Mouse (Mus musculus) hindbrain, embryonic 11.5 days (tissue): ENCODE results near the gene Uqcc3. TPM values are rescaled to one million over a fixed set of nuclear protein-coding genes. Genes with fewer than 3 reads are reported as not detected.

Experiments
- ATAC-seq: fragments of 200-750 bp; cut with Nextera tagmentation; 2 replicates; pipeline ENCODE4 v1.8.0; 2017; ENCODE audit warnings: mild to moderate bottlenecking, moderate TSS enrichment, moderate library complexity; ENCODE audit not compliant: low FRiP score
- DNase-seq: peaks from one replicate; pipeline ENCODE4 v3.0.0-alpha.2; 2015; ENCODE audit warnings: low spot score
- H3K27ac ChIP-seq: fragments of 300-500 bp; sonication (generic); 2 replicates; pipeline ENCODE4 v1.5.1; 2014; ENCODE audit warnings: mild to moderate bottlenecking, low read depth, low read length
- H3K27me3 ChIP-seq: fragments of 300-500 bp; sonication (generic); 2 replicates; pipeline ENCODE4 v1.6.1; 2014; ENCODE audit warnings: mild to moderate bottlenecking, low read length, moderate library complexity, mixed read lengths; ENCODE audit not compliant: control insufficient read depth, insufficient read depth
- H3K36me3 ChIP-seq: fragments of 300-500 bp; sonication (generic); 2 replicates; pipeline ENCODE4 v1.6.1; 2014; ENCODE audit warnings: mild to moderate bottlenecking, low read length, moderate library complexity, mixed read lengths; ENCODE audit not compliant: control insufficient read depth, insufficient read depth
- H3K4me1 ChIP-seq: fragments of 300-500 bp; sonication (generic); replicated peaks from 2 replicates; pipeline ENCODE4 v1.6.1; 2014; ENCODE audit warnings: low read length, mixed read lengths; ENCODE audit not compliant: control insufficient read depth, insufficient read depth
- H3K4me2 ChIP-seq: fragments of 300-500 bp; sonication (generic); replicated peaks from 2 replicates; pipeline ENCODE4 v1.6.1; 2014; ENCODE audit warnings: mild to moderate bottlenecking, low read depth, low read length
- H3K4me3 ChIP-seq: fragments of 300-500 bp; sonication (generic); 2 replicates; pipeline ENCODE4 v1.5.1; 2014; ENCODE audit warnings: low read depth, low read length
- H3K9ac ChIP-seq: fragments of 300-500 bp; sonication (generic); 2 replicates; pipeline ENCODE4 v1.6.1; 2014; ENCODE audit warnings: low read depth, low read length
- H3K9me3 ChIP-seq: fragments of 300-500 bp; sonication (generic); 2 replicates; pipeline ENCODE4 v1.6.1; 2016; ENCODE audit warnings: low read length; ENCODE audit not compliant: control insufficient read depth
- WGBS: fragments of 180-500 bp; shearing (Covaris S2); extraction: QIAGEN DNeasy Blood & Tissue Kit; methylation state at CpG from one replicate; pipeline ENCODE4 v1.1.7; 2014; 5-methylcytosine and 5-hydroxymethylcytosine counted together
- polyA plus RNA-seq: library from polyadenylated mRNA; unstranded; fragments of >200 nt; fragmentation: Nextera tagmentation; extraction: Ambion mirVana; gene quantifications from 2 replicates; pipeline ENCODE4 v1.2.1, GENCODE M21; 2014

Gene Uqcc3
- polyA plus RNA-seq, 1 experiment from 2014 or later: 56.1 TPM

GRCm38 (mm10) chr19:8844371-8845129, 36.2 kb downstream of the Uqcc3 start:
- DNase-seq: peak; percentile 86
- Histone ChIP-seq H3K27me3 (no peaks in the 10 kb centered on the region), H3K4me1 (peaks cover 6% of the 10 kb centered on the region; the same call in 1 of the 2 replicates), H3K9me3 (no peaks in the 10 kb centered on the region), H3K4me2 (no peak overlapping the region), H3K9ac (no peak overlapping the region), H3K36me3 (0 out of 2 replicates have a peak, but pooled peaks cover 9% of the 10 kb centered on the region), H3K27ac (no peak overlapping the region), H3K4me3 (no peak overlapping the region)
- 73% methylated on average over 5 of the region's 5 CpGs for WGBS
- ATAC-seq: no peak

GRCm38 (mm10) chr19:8842961-8843360, 37.8 kb downstream of the Uqcc3 start:
- WGBS: 91% methylated on average over 6 of the region's 6 CpGs
- Histone ChIP-seq H3K27me3 (no peaks in the 10 kb centered on the region), H3K27ac (no peak overlapping the region), H3K4me3 (no peak overlapping the region), H3K9ac (no peak overlapping the region), H3K4me2 (no peak overlapping the region), H3K4me1 (peaks cover 6% of the 10 kb centered on the region; the same call in 1 of the 2 replicates), H3K36me3 (0 out of 2 replicates have a peak, but pooled peaks cover 9% of the 10 kb centered on the region), H3K9me3 (no peaks in the 10 kb centered on the region)
- ATAC-seq (no peak), DNase-seq (no peak)

GRCm38 (mm10) chr19:8841012-8841411, 39.7 kb downstream of the Uqcc3 start:
- no peaks in the 10 kb centered on the region for H3K9me3 ChIP-seq
- DNase-seq (no peak), ATAC-seq (no peak)
- WGBS: 92% methylated on average over 7 of the region's 7 CpGs
- H3K9ac ChIP-seq: no peak overlapping the region
- H3K27ac ChIP-seq: 0 out of 2 replicates have a peak overlapping the region, but pooled peaks have one; percentile 97
- H3K4me2 ChIP-seq: peak overlapping the region; percentile 82
- peak overlapping the region; percentile 48; the same call in 1 of the 2 replicates for H3K4me3 ChIP-seq
- H3K27me3 ChIP-seq: no peaks in the 10 kb centered on the region
- H3K36me3 ChIP-seq: no peaks in the 10 kb centered on the region
- H3K4me1 ChIP-seq: peaks cover 6% of the 10 kb centered on the region; the same call in 1 of the 2 replicates

- Histone ChIP-seq H3K9ac (peak overlapping the region; percentile 56), H3K27me3 (no peaks in the 10 kb centered on the region), H3K4me1 (peaks cover 6% of the 10 kb centered on the region; the same call in 1 of the 2 replicates), H3K4me3 (peak overlapping the region; percentile 48), H3K27ac (peak overlapping the region; percentile 97), H3K9me3 (no peaks in the 10 kb centered on the region), H3K36me3 (no peaks in the 10 kb centered on the region), H3K4me2 (peak overlapping the region; percentile 82)
- WGBS: 20% methylated on average over 29 of the region's 29 CpGs
- ATAC-seq (peak; percentile 29), DNase-seq (peak; percentile 74)
Observed at GRCm38 (mm10) chr19:8839908-8840791, 40.6 kb downstream of the Uqcc3 start.

- Histone ChIP-seq H3K4me1 (peaks cover 6% of the 10 kb centered on the region; the same call in 1 of the 2 replicates), H3K36me3 (0 out of 2 replicates have a peak, but pooled peaks cover 3% of the 10 kb centered on the region), H3K27me3 (no peaks in the 10 kb centered on the region), H3K9ac (peak within 1 kb of the TSS; percentile 76), H3K27ac (peak within 1 kb of the TSS; percentile 97), H3K9me3 (no peaks in the 10 kb centered on the region), H3K4me2 (peak within 1 kb of the TSS; percentile 82), H3K4me3 (peak within 1 kb of the TSS; percentile 48)
- DNase-seq: peak; percentile 80
- 40% methylated on average over 11 of the region's 11 CpGs for WGBS
- peak; percentile 81 for ATAC-seq
Observed at GRCm38 (mm10) chr19:8839103-8839907, 41.4 kb downstream of the Uqcc3 start, which contains the start of gene Gng3. Gng3 (minus strand) TSS chr19:8839194.

- no peaks in the 10 kb centered on the region for H3K27me3 ChIP-seq
- DNase-seq: peak; percentile 58
- peak; percentile 20; the same call in 1 of the 2 replicates for ATAC-seq
- WGBS: 17% methylated on average over 15 of the region's 15 CpGs
- H3K27ac ChIP-seq: peak overlapping the region; percentile 97
- H3K36me3 ChIP-seq: peaks cover 3% of the 10 kb centered on the region; the same call in 1 of the 2 replicates
- H3K4me2 ChIP-seq: peak overlapping the region; percentile 82
- peak overlapping the region; percentile 48 for H3K4me3 ChIP-seq
- H3K9ac ChIP-seq: peak overlapping the region; percentile 76
- H3K9me3 ChIP-seq: no peaks in the 10 kb centered on the region
- peaks cover 6% of the 10 kb centered on the region; the same call in 1 of the 2 replicates for H3K4me1 ChIP-seq
Observed at GRCm38 (mm10) chr19:8838041-8838730, 42.5 kb downstream of the Uqcc3 start.

- Histone ChIP-seq H3K27me3 (no peaks in the 10 kb centered on the region), H3K4me3 (peak within 1 kb of the TSS; percentile 48), H3K9ac (peak within 1 kb of the TSS; percentile 76), H3K4me2 (peak within 1 kb of the TSS; percentile 82), H3K36me3 (peaks cover 6% of the 10 kb centered on the region), H3K9me3 (no peaks in the 10 kb centered on the region), H3K4me1 (peaks cover 6% of the 10 kb centered on the region; the same call in 1 of the 2 replicates), H3K27ac (peak within 1 kb of the TSS; percentile 97)
- WGBS: under 1% methylated on average over 37 of the region's 38 CpGs
- DNase-seq: peak; percentile 89
- ATAC-seq: peak; percentile 74
Observed at GRCm38 (mm10) chr19:8837251-8837791, 43.4 kb downstream of the Uqcc3 start, which contains the start of gene Bscl2. Bscl2 (plus strand) TSS chr19:8837467.
